Mouse (Mus musculus) gastrocnemius, adult 18-20 months (tissue): Measurements from ENCODE around the gene 2410137M14Rik. TPM values are rescaled to one million over a fixed set of nuclear protein-coding genes. Genes with fewer than 3 reads are reported as not detected.
A peak's percentile ranks its signal among the peaks of the same experiment; 100 is the strongest.

ENCODE experiments used
- DNase-seq: peaks from one replicate; pipeline ENCODE4 v3.0.0; 2021; ENCODE audit warnings: low spot score
- total RNA-seq, 2 experiments: library from RNA; stranded (reverse); gene quantifications; 2 replicates each; pipeline ENCODE4 v1.2.3; 2021

2410137M14Rik gene
- total RNA-seq, 2 experiments from 2014 or later, result 0.37 TPM; not detected in 1

DNA sequence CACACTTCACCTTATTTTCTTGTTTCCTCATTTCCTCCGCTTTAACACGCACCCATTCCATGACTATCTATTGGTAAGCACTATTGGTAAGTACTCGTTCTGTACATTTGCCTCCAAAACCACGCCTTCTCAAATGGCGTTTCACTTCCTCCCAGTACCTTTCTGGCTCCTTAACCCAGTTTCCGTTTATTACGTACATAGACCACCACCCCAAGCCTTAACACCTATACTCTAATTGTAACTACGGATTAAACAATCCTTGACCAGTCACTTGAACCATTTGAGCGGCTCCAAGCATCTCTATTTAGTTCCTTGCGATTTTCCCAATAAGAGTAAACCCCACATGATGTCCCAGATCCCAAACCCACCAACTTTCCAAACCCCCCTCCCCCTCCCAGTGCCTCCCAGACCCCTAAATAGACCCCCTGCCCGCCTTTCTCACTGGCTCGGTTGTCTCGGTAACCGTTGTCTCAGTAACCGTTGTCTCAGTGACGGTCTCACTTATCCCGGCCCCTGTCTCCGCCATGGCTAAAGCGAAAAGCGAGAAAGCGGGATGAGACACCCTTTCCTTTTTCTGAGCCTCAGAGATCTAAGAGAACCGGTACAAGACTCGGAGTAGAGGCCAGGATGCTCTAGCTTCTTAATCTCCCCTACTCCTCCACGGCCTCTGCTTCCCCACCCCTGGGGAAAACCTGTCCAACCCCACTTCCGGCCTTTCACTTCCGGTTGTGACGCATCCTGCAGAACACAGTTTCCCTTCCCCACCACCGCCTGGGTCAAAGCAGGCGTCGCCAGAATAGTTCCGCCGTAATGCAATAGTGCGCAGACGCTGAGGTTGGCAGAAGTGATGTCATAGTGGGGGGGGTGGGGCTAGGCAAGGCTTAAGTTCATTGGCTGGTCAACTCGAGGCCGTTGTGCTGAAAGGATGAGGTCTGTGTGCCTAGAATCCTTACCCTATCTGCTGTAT is 29.8 kb downstream of the 2410137M14Rik start, which contains the start of gene Ppp1r11:
TSS of gene Ppp1r11 (minus strand) at position 761 of the 967 bp plus-strand sequence.
- DNase-seq, result peak; percentile 97

DNA sequence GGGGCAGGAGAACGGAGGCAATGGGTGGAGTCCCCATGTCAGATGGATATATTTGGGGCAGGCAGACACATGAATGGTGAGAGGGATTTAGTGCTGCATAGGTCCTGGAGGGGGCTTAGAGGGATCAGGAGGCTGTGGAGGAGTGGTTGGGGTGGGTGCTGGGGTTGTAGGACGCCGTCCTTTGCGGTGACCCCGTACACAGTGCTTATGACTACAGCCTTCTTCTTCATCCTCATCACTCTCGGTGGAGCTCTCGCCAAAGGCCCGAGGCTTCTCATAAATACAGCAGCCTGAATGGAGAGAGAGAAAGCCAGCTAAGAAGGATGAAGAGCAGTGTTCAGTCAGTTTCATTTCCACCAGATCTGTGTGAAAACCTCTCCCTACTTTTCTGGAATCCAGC is 31.8 kb downstream of the 2410137M14Rik start:
- DNase-seq, result no peak

DNA sequence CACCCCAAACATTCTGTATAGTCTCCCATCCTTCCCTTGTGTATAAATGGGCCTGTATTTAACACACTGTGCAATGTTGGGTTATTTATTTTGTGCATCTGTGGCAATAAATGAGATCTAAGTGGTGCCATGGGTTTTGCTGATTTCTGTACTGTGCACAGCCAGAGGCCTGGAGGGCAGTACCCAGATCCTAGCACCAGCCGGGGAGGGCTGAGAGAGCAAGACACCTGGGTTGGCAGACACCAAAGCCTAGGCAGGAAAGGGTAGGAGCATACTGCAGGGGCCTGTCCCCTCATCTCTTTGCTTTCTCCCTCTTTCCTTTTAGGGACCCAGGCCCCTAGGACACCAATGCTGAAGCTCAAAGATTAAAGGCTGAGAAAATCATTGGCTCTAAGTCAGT is 32.8 kb downstream of the 2410137M14Rik start:
- no peak for DNase-seq

DNA sequence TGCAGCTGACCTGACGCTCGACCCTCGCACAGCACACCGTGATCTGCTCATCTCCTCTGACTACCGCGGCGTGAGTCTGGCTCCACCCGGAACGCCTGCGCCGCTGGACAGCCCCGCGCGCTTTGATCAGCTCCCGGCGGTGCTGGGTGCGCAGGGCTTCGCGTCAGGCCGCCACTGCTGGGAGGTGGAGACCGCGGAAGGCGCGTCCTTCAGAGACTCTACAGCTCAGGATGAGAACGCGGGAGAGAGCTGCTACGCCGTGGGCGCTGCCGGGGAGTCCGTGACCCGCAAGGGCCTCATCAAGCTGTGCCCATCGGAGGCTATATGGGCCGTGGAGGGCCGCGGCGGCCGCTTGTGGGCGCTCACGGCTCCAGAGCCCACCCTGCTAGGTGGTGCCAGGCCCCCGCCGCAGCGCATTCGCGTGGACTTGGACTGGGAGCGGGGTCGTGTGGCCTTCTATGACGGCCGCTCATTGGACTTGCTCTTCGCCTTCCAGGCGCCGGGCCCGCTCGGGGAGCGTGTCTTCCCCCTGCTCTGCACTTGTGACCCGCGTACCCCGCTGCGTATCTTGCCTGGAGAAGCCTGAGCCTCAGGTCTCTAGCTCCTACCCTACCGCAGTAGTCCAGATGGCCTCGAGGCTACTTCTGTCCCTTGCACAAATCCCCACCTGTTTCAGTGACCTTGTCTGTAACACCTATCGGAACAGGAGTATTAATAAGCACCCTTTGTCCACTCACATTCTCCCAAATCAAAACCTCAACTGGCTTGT is 33.8 kb downstream of the 2410137M14Rik start:
- peak; percentile 45 for DNase-seq

DNA sequence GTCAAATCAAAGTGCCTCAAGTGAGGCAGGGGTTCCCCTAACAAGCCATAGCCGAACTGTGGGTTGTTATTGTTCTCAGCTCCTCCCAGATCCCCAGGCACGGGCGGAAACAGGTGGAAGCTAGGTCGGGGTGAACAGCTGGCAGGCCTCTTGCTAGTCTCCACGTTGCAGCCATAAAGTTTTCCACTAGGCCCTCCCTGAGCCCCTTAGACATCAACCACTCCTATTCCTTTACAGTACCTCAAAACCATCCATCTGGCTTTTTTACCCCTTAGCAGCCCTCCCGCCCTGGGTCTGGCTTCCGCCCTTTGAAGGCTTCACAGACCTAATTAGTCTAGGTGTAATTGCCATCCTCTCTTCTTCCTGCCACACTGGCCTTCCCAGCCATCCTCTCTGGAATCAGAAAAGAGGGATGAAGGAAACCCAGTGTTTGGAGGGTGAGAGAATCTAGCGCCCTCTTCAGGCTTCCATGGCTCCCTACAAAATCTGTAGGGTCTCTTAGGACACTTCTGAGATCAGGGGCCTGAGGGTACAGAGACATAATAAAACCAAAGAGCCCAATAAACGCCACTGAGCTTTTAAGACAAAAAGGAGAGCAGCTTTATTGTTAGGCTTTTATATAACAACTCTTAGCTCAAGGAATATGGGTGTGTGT is 36.8 kb downstream of the 2410137M14Rik start:
- no peak for DNase-seq

DNA sequence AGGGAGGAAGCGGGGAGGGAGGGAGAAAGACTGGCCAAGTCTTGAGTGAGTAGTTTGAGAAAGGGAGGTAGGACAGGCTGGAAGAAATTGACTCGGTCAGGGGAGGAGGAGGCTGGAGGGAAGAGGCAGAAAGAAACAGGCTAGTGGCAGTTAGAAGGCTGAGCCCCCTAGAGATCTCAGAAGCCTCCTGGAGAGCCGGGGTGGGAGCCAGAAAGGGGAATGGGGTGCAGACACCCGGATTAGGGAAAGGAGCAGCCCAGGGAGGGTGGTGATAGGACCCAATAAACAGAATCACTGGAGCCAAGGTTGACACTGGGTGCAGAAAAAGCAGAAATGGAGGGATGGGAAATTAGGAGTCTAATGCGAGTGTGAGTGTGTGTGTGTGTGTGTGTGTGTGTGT is 37.3 kb downstream of the 2410137M14Rik start:
- no peak for DNase-seq

DNA sequence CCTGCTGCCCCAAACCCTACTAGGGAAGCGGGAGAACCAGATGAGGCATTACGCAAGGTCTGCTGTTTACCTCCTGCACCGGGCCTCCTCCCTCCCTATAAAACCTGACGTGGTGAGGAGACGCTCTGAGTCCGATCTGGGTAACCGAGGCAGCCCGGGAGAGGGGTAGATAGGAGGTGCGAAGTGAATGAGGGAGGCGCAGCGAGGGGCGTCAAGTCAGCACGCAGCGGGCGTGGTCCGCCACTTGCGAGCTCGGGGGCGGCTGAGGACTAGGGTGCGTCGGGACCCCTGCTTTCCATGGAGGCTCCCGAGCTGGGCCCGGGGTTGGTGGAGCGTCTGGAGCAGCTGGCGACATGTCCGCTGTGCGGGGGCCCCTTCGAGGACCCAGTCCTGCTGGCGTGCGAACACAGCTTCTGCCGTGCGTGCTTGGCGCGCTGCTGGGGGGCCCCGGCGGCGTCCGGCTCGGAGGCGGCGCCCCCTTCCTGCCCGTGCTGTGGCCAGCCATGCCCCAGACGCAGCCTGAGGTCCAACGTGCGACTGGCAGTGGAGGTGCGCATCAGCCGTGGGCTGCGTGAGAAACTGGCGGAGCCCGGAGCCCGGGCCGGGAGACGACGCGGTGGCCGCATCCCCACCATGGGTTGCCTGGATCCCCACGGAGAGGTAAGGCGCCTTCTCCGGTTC is 38.1 kb downstream of the 2410137M14Rik start, which contains the start of gene Rnf39:
TSS of gene Rnf39 (plus strand) at position 128 of the 681 bp plus-strand sequence.
- no peak for DNase-seq

DNA sequence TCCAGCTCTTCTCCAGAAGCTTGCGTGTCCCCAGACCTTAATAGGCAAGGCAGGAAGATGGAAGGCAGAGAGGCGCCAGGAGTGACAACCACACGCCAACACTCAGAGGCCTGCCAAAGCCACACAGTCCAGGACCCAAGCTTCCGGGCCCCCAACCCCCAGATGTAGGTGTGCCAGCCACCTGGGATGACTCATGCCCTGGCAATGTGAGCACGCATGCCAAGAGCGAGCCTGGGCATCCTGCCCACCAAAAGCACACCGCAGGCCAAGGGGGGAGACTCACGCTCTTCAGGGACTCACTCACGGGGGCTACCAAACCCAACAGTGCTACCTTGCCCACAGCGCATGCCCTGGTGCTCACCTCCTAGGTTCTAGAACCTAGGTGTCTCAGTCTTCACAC is 38.6 kb downstream of the 2410137M14Rik start:
- peak; percentile 20 for DNase-seq

DNA sequence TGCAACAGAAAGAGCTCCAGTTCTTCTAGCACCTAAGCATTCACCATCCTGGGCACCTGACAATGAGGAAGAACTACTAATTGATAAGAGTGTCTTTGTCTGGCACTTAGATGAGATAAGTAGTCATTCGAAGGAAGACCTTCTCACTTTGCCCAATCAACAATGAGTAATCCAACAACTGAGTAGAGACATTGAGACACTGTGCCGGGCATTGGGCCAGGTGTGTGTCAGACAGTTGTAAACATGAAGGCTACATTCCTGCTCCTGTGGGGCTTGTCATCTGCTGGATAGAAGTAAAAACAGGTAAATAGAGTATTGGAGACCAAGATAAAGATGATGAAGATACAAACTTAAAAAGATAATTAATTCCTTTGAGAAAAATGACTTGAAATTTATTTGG is 43.0 kb downstream of the 2410137M14Rik start:
- no peak for DNase-seq

DNA sequence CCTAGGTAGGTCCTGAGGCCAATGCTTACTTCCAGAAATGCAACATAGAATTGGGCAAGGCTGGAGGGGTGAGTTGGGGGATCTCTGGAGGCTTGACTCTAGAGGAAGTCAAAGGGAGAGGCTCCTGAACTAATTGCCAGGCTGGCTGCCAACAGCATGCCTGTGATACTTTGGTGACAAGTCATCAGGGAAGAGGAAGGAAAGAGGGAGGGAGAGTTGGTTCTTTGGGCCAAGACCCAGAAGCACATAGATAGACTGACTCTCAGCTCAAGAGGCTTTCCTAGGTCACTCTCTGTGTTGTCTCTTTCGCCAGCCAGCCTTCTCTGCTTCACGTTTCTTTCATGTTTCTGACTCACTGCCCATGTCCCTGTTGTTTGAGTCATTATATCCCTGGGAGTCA is 49.2 kb downstream of the 2410137M14Rik start:
- no peak for DNase-seq

DNA sequence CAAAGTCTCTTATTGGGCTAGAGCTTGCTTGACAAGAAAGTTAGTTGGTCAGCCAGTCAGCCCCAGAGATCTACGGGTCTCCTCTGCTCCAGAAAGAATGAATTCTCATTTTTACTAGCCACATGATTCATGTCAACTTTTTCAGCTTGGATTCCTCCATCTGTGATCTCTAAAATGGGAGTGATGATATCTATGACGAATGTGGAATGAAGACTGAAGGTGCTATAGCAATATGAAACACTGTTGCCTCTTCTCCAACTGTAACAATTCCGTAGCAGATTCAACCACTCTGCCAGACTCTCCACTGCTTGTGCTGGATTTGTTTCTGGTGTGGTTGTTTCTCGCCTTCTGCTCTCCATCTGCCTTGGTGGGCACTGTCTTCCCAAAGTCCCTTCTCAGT is 49.9 kb downstream of the 2410137M14Rik start:
- DNase-seq, result no peak

DNA sequence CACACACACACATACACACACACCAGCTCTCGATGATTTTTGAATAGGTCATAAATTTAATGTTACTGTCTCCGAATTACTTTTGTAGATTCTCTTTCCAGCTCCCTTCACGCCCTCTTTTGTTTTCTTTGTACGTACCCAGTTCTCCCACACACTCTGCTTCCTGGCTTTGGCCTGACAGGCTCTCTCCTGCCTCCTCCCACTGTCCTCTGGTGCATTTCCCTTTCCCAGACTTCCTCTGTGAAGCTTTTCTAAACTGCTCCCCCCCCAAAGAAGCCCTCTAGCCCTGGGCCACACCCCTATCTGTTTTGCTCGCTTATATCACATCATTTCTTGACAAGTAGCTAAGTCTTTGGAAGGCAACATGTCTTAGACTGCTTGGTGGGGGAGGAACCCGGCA is 50.8 kb downstream of the 2410137M14Rik start:
- DNase-seq, result no peak

DNA sequence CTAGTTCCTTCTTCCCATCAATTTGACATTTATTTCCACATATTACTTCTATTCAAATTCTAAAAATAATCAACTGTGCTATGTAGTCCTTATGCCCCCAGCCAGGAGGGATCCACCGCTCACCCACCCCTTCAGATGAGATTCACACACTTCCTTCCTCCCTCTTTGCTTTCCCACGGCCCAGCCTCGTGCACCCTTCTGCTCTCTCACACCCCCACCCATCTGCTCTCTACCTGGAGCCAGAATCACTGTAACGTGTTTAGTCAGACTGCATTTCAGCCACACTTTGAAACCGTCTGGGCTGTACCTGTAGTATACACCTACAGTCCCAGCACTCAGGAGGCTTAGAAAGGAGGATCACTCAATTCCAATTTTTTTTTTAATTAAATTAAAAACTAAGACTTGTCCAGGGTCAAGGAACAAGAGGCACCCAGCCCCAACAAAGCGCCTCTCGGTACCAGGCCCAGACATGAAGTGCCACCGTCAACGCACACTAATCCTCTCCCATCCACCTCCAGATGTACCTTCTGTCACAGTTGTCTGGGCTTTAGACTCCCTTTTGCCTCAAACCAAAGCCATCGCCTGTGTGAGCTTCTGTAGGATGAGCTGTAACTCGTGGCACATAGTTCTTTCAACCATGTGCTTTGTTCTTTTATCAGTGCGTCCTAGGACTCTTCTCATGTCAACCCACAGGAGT is 51.7 kb downstream of the 2410137M14Rik start:
- no peak for DNase-seq

Other genes starting within 250 kb of the 2410137M14Rik start
- not detected for gene H2-M10.5, start 208.3 kb downstream of the 2410137M14Rik start, total RNA-seq
- gene H2-M10.6, start 169.1 kb downstream of the 2410137M14Rik start, total RNA-seq, result not detected
- 10 to 100 TPM; 18.4 to 18.7 TPM for gene Trim26, start 144.1 kb downstream of the 2410137M14Rik start, total RNA-seq
- not detected for gene Trim15, start 114.0 kb downstream of the 2410137M14Rik start, total RNA-seq
- gene Trim10, start 111.7 kb downstream of the 2410137M14Rik start, total RNA-seq, result not detected
- gene Trim40, start 91.1 kb downstream of the 2410137M14Rik start, total RNA-seq, result not detected
- gene Trim31, start 83.1 kb downstream of the 2410137M14Rik start, total RNA-seq, result not detected
- under 1 TPM; 0.23 to 0.24 TPM for gene Rnf39, start 38.3 kb downstream of the 2410137M14Rik start, total RNA-seq
- gene Ppp1r11, start 29.5 kb downstream of the 2410137M14Rik start, total RNA-seq, result 10 to 100 TPM; 58.9 to 65.9 TPM
- 10 to 100 TPM; 21.9 to 22.1 TPM for gene Znrd1, start 22.7 kb downstream of the 2410137M14Rik start, total RNA-seq
- 10 to 100 TPM; 26.5 to 26.6 TPM for gene Znrd1as, start 22.6 kb downstream of the 2410137M14Rik start, total RNA-seq
- not detected for gene H2-M5, start 8.3 kb upstream of the 2410137M14Rik start, total RNA-seq
- not detected for gene Zfp57, start 19.9 kb upstream of the 2410137M14Rik start, total RNA-seq
- not detected for gene Mog, start 42.2 kb upstream of the 2410137M14Rik start, total RNA-seq
- 1 to 10 TPM; 5.5 to 8.2 TPM for gene Gabbr1, start 64.7 kb upstream of the 2410137M14Rik start, total RNA-seq
- not detected for gene Olfr90, start 107.3 kb upstream of the 2410137M14Rik start, total RNA-seq
- not detected for gene Olfr91, start 117.0 kb upstream of the 2410137M14Rik start, total RNA-seq
- not detected for gene Olfr92, start 138.9 kb upstream of the 2410137M14Rik start, total RNA-seq
- not detected for gene Olfr93, start 180.3 kb upstream of the 2410137M14Rik start, total RNA-seq
- gene Ubd, start 212.7 kb upstream of the 2410137M14Rik start, total RNA-seq, result under 1 TPM in 1 of 2 experiments, not detected in 1; 0.74 TPM
- gene Olfr94, start 219.8 kb upstream of the 2410137M14Rik start, total RNA-seq, result not detected
- gene Olfr95, start 231.9 kb upstream of the 2410137M14Rik start, total RNA-seq, result not detected
- gene Olfr96, start 238.9 kb upstream of the 2410137M14Rik start, total RNA-seq, result not detected